25 mouse cellular contexts compared by ENCODE assay signal in genomic region chr17:28230486-28230885, GRCm38 (mm10). TPM values are rescaled to one million over a fixed set of nuclear protein-coding genes. Genes with fewer than 3 reads are reported as not detected.
DNase-seq lines count a peak whose midpoint lies in the region; ATAC-seq lines count a peak whose summit lies in the region.
"Had no signal": no experiment of that assay in that cellular context is flagged by ENCODE, and none has a peak within 500 bp of the region (broad histone marks: within the 10 kb centered on the region; RNA-seq: fewer than 3 reads in every experiment).

No protein-coding gene starts in this region.

- H3K4me1 ChIP-seq in limb, embryonic 15.5 days, result peaks cover 29% of the 10 kb centered on the region
- peaks cover 33% of the 10 kb centered on the region for H3K4me1 ChIP-seq in limb, embryonic 10.5 days
- H3K4me1 ChIP-seq in midbrain, embryonic 10.5 days, result peaks cover 37% of the 10 kb centered on the region

- H3K36me3 ChIP-seq in limb, embryonic 15.5 days, result peaks cover 9% of the 10 kb centered on the region
- H3K36me3 ChIP-seq in limb, embryonic 10.5 days, result peaks cover 13% of the 10 kb centered on the region
- H3K36me3 ChIP-seq in midbrain, embryonic 10.5 days, result no peaks in the 10 kb centered on the region
- H3K36me3 ChIP-seq: forebrain, embryonic 12.5 days; forebrain, embryonic 15.5 days; heart, embryonic 10.5 days; heart, embryonic 13.5 days had no signal

- peak overlapping the region; percentile 51; the same call in 1 of the 2 replicates for H3K27ac ChIP-seq in limb, embryonic 15.5 days
- H3K27ac ChIP-seq in limb, embryonic 10.5 days, result no peak overlapping the region
- no peak overlapping the region for H3K27ac ChIP-seq in midbrain, embryonic 10.5 days (replicated peaks)
- H3K27ac ChIP-seq: forebrain, embryonic 12.5 days; forebrain, embryonic 15.5 days; heart, adult 2 months; heart, embryonic 10.5 days; heart, embryonic 13.5 days; hindbrain, embryonic 14.5 days had no signal

- WGBS in limb, embryonic 15.5 days, result 82% methylated on average over 6 of the region's 6 CpGs
- WGBS in limb, embryonic 10.5 days, result 84% methylated on average over 6 of the region's 6 CpGs
- WGBS in midbrain, embryonic 10.5 days, result 82% methylated on average over 6 of the region's 6 CpGs

- no peak overlapping the region for H3K4me2 ChIP-seq in limb, embryonic 15.5 days
- H3K4me2 ChIP-seq: forebrain, embryonic 12.5 days; forebrain, embryonic 15.5 days; heart, embryonic 13.5 days; hindbrain, embryonic 14.5 days had no signal

- no peak overlapping the region for H3K4me3 ChIP-seq in limb, embryonic 15.5 days
- H3K4me3 ChIP-seq in limb, embryonic 10.5 days, result no peak overlapping the region
- H3K4me3 ChIP-seq in midbrain, embryonic 10.5 days, result no peak overlapping the region
- H3K4me3 ChIP-seq: forebrain, embryonic 12.5 days; forebrain, embryonic 15.5 days; heart, adult 2 months; heart, embryonic 10.5 days; heart, embryonic 13.5 days had no signal

- H3K9me3 ChIP-seq in limb, embryonic 15.5 days, result no peaks in the 10 kb centered on the region
- H3K9me3 ChIP-seq in limb, embryonic 10.5 days (replicated peaks), result no peaks in the 10 kb centered on the region
- no peaks in the 10 kb centered on the region for H3K9me3 ChIP-seq in midbrain, embryonic 10.5 days (replicated peaks)
- H3K9me3 ChIP-seq: forebrain, embryonic 12.5 days; forebrain, embryonic 15.5 days; heart, embryonic 10.5 days; heart, embryonic 13.5 days had no signal

- H3K27me3 ChIP-seq in limb, embryonic 15.5 days, result no peaks in the 10 kb centered on the region
- H3K27me3 ChIP-seq in limb, embryonic 10.5 days (ENCODE audit: low read depth, poor library complexity, severe bottlenecking), result no peaks in the 10 kb centered on the region
- peaks cover 16% of the 10 kb centered on the region for H3K27me3 ChIP-seq in midbrain, embryonic 10.5 days (ENCODE audit: low read depth, poor library complexity, severe bottlenecking)
- H3K27me3 ChIP-seq: forebrain, embryonic 15.5 days had no signal

- DNase-seq in limb, embryonic 10.5 days (ENCODE audit: low spot score), result no peak
- DNase-seq in ES-CJ7 (ENCODE audit: low read depth, low spot score), result peak; percentile 43
- DNase-seq in ZHBTc4 (ENCODE audit: low read depth, low spot score), result peak; percentile 61
- peak; percentile 16 for DNase-seq in yolk sac, embryonic 10.5 days (ENCODE audit: low spot score)
- no peak for DNase-seq in kidney, adult 18-20 months
- no peak for DNase-seq in midbrain, embryonic 10.5 days (ENCODE audit: low spot score)
- DNase-seq: adrenal gland, adult 2 months; adrenal gland, postnatal 14 days; cerebellum, adult 11 months; cerebellum, adult 2 months; cerebellum, postnatal 36 days; embryo, embryonic 11 days; gastrocnemius, postnatal 10 days; gastrocnemius, postnatal 36 days; heart, adult 2 months; heart, postnatal 14 days; heart, postnatal 4 days had no signal

- H3K9ac ChIP-seq in limb, embryonic 15.5 days, result no peak overlapping the region
- H3K9ac ChIP-seq: forebrain, embryonic 12.5 days; forebrain, embryonic 15.5 days; heart, embryonic 13.5 days; hindbrain, embryonic 14.5 days had no signal

- no peak for ATAC-seq in limb, embryonic 15.5 days (ENCODE audit: insufficient number of reproducible peaks, low FRiP score, low TSS enrichment, low read depth)
- ATAC-seq in erythroid progenitor cell, adult 5-6 weeks (replicated peaks; ENCODE audit: low FRiP score, poor library complexity, severe bottlenecking), result no peak
- ATAC-seq: CD4-positive, CD25-positive, alpha-beta regulatory T cell, adult 4 months; forebrain, embryonic 15.5 days had no signal

RNA-seq across cellular contexts. Expression of gene Ppard, which starts 2.0 kb away (rescaled TPM):
- polyA plus RNA-seq in limb, embryonic 15.5 days (2015; fragmentation: Nextera tagmentation; extraction: Ambion mirVana), result 3.4 and 3.6 TPM in 2 replicates
- 1.9 and 2.3 TPM in 2 replicates for polyA plus RNA-seq in limb, embryonic 10.5 days (2016; fragmentation: Nextera tagmentation; extraction: Ambion mirVana)
- 2.9 and 4.0 TPM in 2 replicates for total RNA-seq in erythroid progenitor cell, adult 5-6 weeks (2015; ENCODE audit: low replicate concordance)
- total RNA-seq in erythroid progenitor cell, adult 5-6 weeks (2017; ENCODE audit: low replicate concordance), result 1.7 TPM in 1 of 2 replicates, not detected in the other
- polyA plus RNA-seq in midbrain, embryonic 10.5 days (2016; fragmentation: Nextera tagmentation; extraction: Ambion mirVana), result 1.5 and 1.7 TPM in 2 replicates

RNA-seq across cellular contexts. Expression of gene Def6, which starts 22.9 kb away (rescaled TPM):
- 19.2 and 20.5 TPM in 2 replicates for polyA plus RNA-seq in limb, embryonic 15.5 days (2015; fragmentation: Nextera tagmentation; extraction: Ambion mirVana)
- 6.8 and 11.1 TPM in 2 replicates for polyA plus RNA-seq in limb, embryonic 10.5 days (2016; fragmentation: Nextera tagmentation; extraction: Ambion mirVana)
- 5.8 and 13.8 TPM in 2 replicates for total RNA-seq in erythroid progenitor cell, adult 5-6 weeks (2015; ENCODE audit: low replicate concordance)
- total RNA-seq in erythroid progenitor cell, adult 5-6 weeks (2017; ENCODE audit: low replicate concordance), result 17.2 and 17.8 TPM in 2 replicates
- 3.1 TPM in 2 replicates for polyA plus RNA-seq in midbrain, embryonic 10.5 days (2016; fragmentation: Nextera tagmentation; extraction: Ambion mirVana)

RNA-seq across cellular contexts. Expression of gene Zfp523, which starts 53.6 kb away (rescaled TPM):
- 30.9 and 33.6 TPM in 2 replicates for polyA plus RNA-seq in limb, embryonic 15.5 days (2015; fragmentation: Nextera tagmentation; extraction: Ambion mirVana)
- polyA plus RNA-seq in limb, embryonic 10.5 days (2016; fragmentation: Nextera tagmentation; extraction: Ambion mirVana), result 33.6 and 40.2 TPM in 2 replicates
- total RNA-seq in erythroid progenitor cell, adult 5-6 weeks (2015; ENCODE audit: low replicate concordance), result 5.8 TPM in 1 of 2 replicates, not detected in the other
- total RNA-seq in erythroid progenitor cell, adult 5-6 weeks (2017; ENCODE audit: low replicate concordance), result 1.4 and 7.9 TPM in 2 replicates
- polyA plus RNA-seq in midbrain, embryonic 10.5 days (2016; fragmentation: Nextera tagmentation; extraction: Ambion mirVana), result 32.4 and 38.0 TPM in 2 replicates

Comparison
In these comparisons a context has a peak if more than half of its experiments do, and no peak if none do; other contexts are left out.
1. DNase-seq: peak in ES-CJ7 (single experiment), ZHBTc4 (single experiment) and yolk sac, embryonic 10.5 days (single experiment); none in limb, embryonic 10.5 days (single experiment), kidney, adult 18-20 months (single experiment) and midbrain, embryonic 10.5 days (single experiment).